Mouse (Mus musculus) embryonic facial prominence, embryonic 13.5 days (tissue): Measurements from ENCODE around the gene Ate1. TPM values are rescaled to one million over a fixed set of nuclear protein-coding genes. Genes with fewer than 3 reads are reported as not detected.
A peak's percentile ranks its signal among the peaks of the same experiment; 100 is the strongest.

Experiments
- ATAC-seq: fragments of 200-750 bp; cut with Nextera tagmentation; 2 replicates; pipeline ENCODE4 v1.8.0; 2017; ENCODE audit warnings: low read depth; ENCODE audit not compliant: insufficient number of reproducible peaks, insufficient read depth, low FRiP score, low TSS enrichment
- H3K27ac ChIP-seq: fragments of 300-500 bp; sonication (generic); 2 replicates; pipeline ENCODE4 v1.5.1; 2015; ENCODE audit warnings: moderate library complexity, mild to moderate bottlenecking, inconsistent platforms
- H3K27me3 ChIP-seq: fragments of 300-500 bp; sonication (generic); 2 replicates; pipeline ENCODE4 v1.6.1; 2015; ENCODE audit warnings: mild to moderate bottlenecking, inconsistent platforms
- H3K36me3 ChIP-seq: fragments of 300-500 bp; sonication (generic); 2 replicates; pipeline ENCODE4 v1.6.1; 2015; ENCODE audit warnings: mild to moderate bottlenecking, inconsistent platforms
- H3K4me1 ChIP-seq: fragments of 300-500 bp; sonication (generic); 2 replicates; pipeline ENCODE4 v1.6.1; 2015; ENCODE audit warnings: inconsistent platforms
- H3K4me2 ChIP-seq: fragments of 300-500 bp; sonication (generic); 2 replicates; pipeline ENCODE4 v1.6.1; 2015; ENCODE audit warnings: moderate library complexity, mild to moderate bottlenecking, inconsistent platforms
- H3K4me3 ChIP-seq: fragments of 300-500 bp; sonication (generic); 2 replicates; pipeline ENCODE4 v1.5.1; 2015; ENCODE audit warnings: mild to moderate bottlenecking, inconsistent platforms
- H3K9ac ChIP-seq: fragments of 300-500 bp; sonication (generic); 2 replicates; pipeline ENCODE4 v1.6.1; 2015; ENCODE audit warnings: mild to moderate bottlenecking, inconsistent platforms
- H3K9me3 ChIP-seq: fragments of 300-500 bp; sonication (generic); 2 replicates; pipeline ENCODE4 v1.6.1; 2016; ENCODE audit warnings: inconsistent platforms
- WGBS: fragments of 180-500 bp; shearing (Covaris S2); methylation state at CpG from one replicate; pipeline ENCODE4 v1.1.7; 2015; ENCODE audit warnings: mixed read lengths; 5-methylcytosine and 5-hydroxymethylcytosine counted together
- polyA plus RNA-seq: library from polyadenylated mRNA; unstranded; fragments of >200 nt; fragmentation: Nextera tagmentation; extraction: Ambion mirVana; gene quantifications from 2 replicates; pipeline ENCODE4 v1.2.1, GENCODE M21; 2015

Ate1 gene
- polyA plus RNA-seq, result 56.3 and 72.3 TPM in 2 replicates

- H3K36me3 ChIP-seq, result no peaks in the 10 kb centered on the region; the same call in 1 of the 2 replicates
- H3K9ac ChIP-seq, result peak within 1 kb of the TSS; percentile 95
- peak within 1 kb of the TSS; percentile 95 for H3K27ac ChIP-seq
- peaks cover 18% of the 10 kb centered on the region for H3K4me1 ChIP-seq
- H3K27me3 ChIP-seq, result no peaks in the 10 kb centered on the region
- peak within 1 kb of the TSS; percentile 90 for H3K4me3 ChIP-seq
- H3K4me2 ChIP-seq, result peak within 1 kb of the TSS; percentile 83
- WGBS, result 18% methylated on average over 20 of the region's 20 CpGs
- ATAC-seq, result no peak
- H3K9me3 ChIP-seq, result no peaks in the 10 kb centered on the region
Measured at GRCm38 (mm10) chr7:130520049-130520425, at the start of gene Ate1. Ate1 (minus strand) TSS chr7:130520369.

- no peak overlapping the region for H3K4me2 ChIP-seq
- H3K9me3 ChIP-seq, result no peaks in the 10 kb centered on the region
- WGBS, result 72% methylated on average over 9 of the region's 9 CpGs
- no peaks in the 10 kb centered on the region for H3K4me1 ChIP-seq
- H3K9ac ChIP-seq, result no peak overlapping the region
- no peaks in the 10 kb centered on the region for H3K36me3 ChIP-seq
- ATAC-seq, result no peak
- H3K27me3 ChIP-seq, result no peaks in the 10 kb centered on the region
- H3K4me3 ChIP-seq, result no peak overlapping the region
- no peak overlapping the region for H3K27ac ChIP-seq
Measured at GRCm38 (mm10) chr7:130568783-130569436, 48.7 kb upstream of the Ate1 start.

- H3K27me3 ChIP-seq, result no peaks in the 10 kb centered on the region
Measured at GRCm38 (mm10) chr7:130564596-130564995, 44.4 kb upstream of the Ate1 start.

GRCm38 (mm10) chr7:130563880-130564279, 43.7 kb upstream of the Ate1 start:
- Histone ChIP-seq H3K4me2 (no peak overlapping the region), H3K9ac (no peak overlapping the region), H3K9me3 (no peaks in the 10 kb centered on the region), H3K27ac (no peak overlapping the region), H3K4me1 (no peaks in the 10 kb centered on the region), H3K36me3 (no peaks in the 10 kb centered on the region), H3K27me3 (no peaks in the 10 kb centered on the region), H3K4me3 (no peak overlapping the region)
- WGBS, result 61% methylated on average over 4 of the region's 4 CpGs
- no peak for ATAC-seq

More at GRCm38 (mm10) chr7:130564596-130564995, 44.4 kb upstream of the Ate1 start:
- no peaks in the 10 kb centered on the region for H3K9me3 ChIP-seq
- no peak overlapping the region for H3K4me2 ChIP-seq
- no peaks in the 10 kb centered on the region for H3K4me1 ChIP-seq
- no peak for ATAC-seq
- H3K36me3 ChIP-seq, result no peaks in the 10 kb centered on the region
- WGBS, result 39% methylated on average over 3 of the region's 3 CpGs
- H3K4me3 ChIP-seq, result no peak overlapping the region
- no peak overlapping the region for H3K9ac ChIP-seq
- H3K27ac ChIP-seq, result no peak overlapping the region

GRCm38 (mm10) chr7:130563276-130563675, 43.1 kb upstream of the Ate1 start:
- WGBS, result 89% methylated on average over 4 of the region's 4 CpGs
- no peak overlapping the region for H3K27ac ChIP-seq
- no peak for ATAC-seq
- H3K4me2 ChIP-seq, result no peak overlapping the region
- H3K9me3 ChIP-seq, result no peaks in the 10 kb centered on the region
- no peak overlapping the region for H3K4me3 ChIP-seq
- no peaks in the 10 kb centered on the region for H3K36me3 ChIP-seq
- no peaks in the 10 kb centered on the region for H3K4me1 ChIP-seq
- no peaks in the 10 kb centered on the region for H3K27me3 ChIP-seq
- H3K9ac ChIP-seq, result no peak overlapping the region

- no peak overlapping the region for H3K27ac ChIP-seq
- no peak overlapping the region for H3K4me3 ChIP-seq
- WGBS, result 67% methylated on average over 1 of the region's 1 CpGs
- H3K4me1 ChIP-seq, result no peaks in the 10 kb centered on the region
- H3K9ac ChIP-seq, result no peak overlapping the region
- H3K9me3 ChIP-seq, result no peaks in the 10 kb centered on the region
- no peak overlapping the region for H3K4me2 ChIP-seq
- no peak for ATAC-seq
- no peaks in the 10 kb centered on the region for H3K27me3 ChIP-seq
- no peaks in the 10 kb centered on the region for H3K36me3 ChIP-seq
Measured at GRCm38 (mm10) chr7:130560933-130561332, 40.8 kb upstream of the Ate1 start.

- no peaks in the 10 kb centered on the region for H3K36me3 ChIP-seq
- no peak for ATAC-seq
- H3K4me3 ChIP-seq, result no peak overlapping the region
- no peak overlapping the region for H3K9ac ChIP-seq
- no peak overlapping the region for H3K27ac ChIP-seq
- H3K27me3 ChIP-seq, result no peaks in the 10 kb centered on the region
- no peaks in the 10 kb centered on the region for H3K9me3 ChIP-seq
- H3K4me1 ChIP-seq, result 0 out of 2 replicates have a peak, but pooled peaks cover 5% of the 10 kb centered on the region
- 77% methylated on average over 4 of the region's 4 CpGs for WGBS
- H3K4me2 ChIP-seq, result no peak overlapping the region
Measured at GRCm38 (mm10) chr7:130558592-130558991, 38.4 kb upstream of the Ate1 start.

- no peaks in the 10 kb centered on the region for H3K27me3 ChIP-seq
- no peaks in the 10 kb centered on the region for H3K9me3 ChIP-seq
- H3K36me3 ChIP-seq, result no peaks in the 10 kb centered on the region
- no peak overlapping the region for H3K4me2 ChIP-seq
- no peak for ATAC-seq
- WGBS, result 65% methylated on average over 5 of the region's 5 CpGs
- H3K4me3 ChIP-seq, result no peak overlapping the region
- no peak overlapping the region for H3K27ac ChIP-seq
- peaks cover 16% of the 10 kb centered on the region; the same call in 1 of the 2 replicates for H3K4me1 ChIP-seq
- H3K9ac ChIP-seq, result no peak overlapping the region
Measured at GRCm38 (mm10) chr7:130555597-130555996, 35.4 kb upstream of the Ate1 start.

- no peaks in the 10 kb centered on the region for H3K9me3 ChIP-seq
- WGBS, result 45% methylated on average over 4 of the region's 4 CpGs
- peaks cover 16% of the 10 kb centered on the region; the same call in 1 of the 2 replicates for H3K4me1 ChIP-seq
- no peak overlapping the region for H3K4me3 ChIP-seq
- peak overlapping the region; percentile 40; the same call in 1 of the 2 replicates for H3K27ac ChIP-seq
- ATAC-seq, result no peak
- H3K27me3 ChIP-seq, result no peaks in the 10 kb centered on the region
- H3K36me3 ChIP-seq, result no peaks in the 10 kb centered on the region
- H3K4me2 ChIP-seq, result no peak overlapping the region
- no peak overlapping the region for H3K9ac ChIP-seq
Measured at GRCm38 (mm10) chr7:130553321-130553720, 33.2 kb upstream of the Ate1 start.

- Histone ChIP-seq H3K9me3 (no peaks in the 10 kb centered on the region), H3K36me3 (no peaks in the 10 kb centered on the region), H3K27ac (peak overlapping the region; percentile 40; the same call in 1 of the 2 replicates), H3K4me3 (no peak overlapping the region), H3K4me2 (no peak overlapping the region), H3K27me3 (no peaks in the 10 kb centered on the region), H3K9ac (0 out of 2 replicates have a peak overlapping the region, but pooled peaks have one; percentile 3), H3K4me1 (peaks cover 16% of the 10 kb centered on the region; the same call in 1 of the 2 replicates)
- ATAC-seq, result no peak
- WGBS, result 53% methylated on average over 5 of the region's 5 CpGs
Measured at GRCm38 (mm10) chr7:130552780-130553179, 32.6 kb upstream of the Ate1 start.

GRCm38 (mm10) chr7:130547635-130548175, 27.5 kb upstream of the Ate1 start:
- 85% methylated on average over 12 of the region's 12 CpGs for WGBS
- ATAC-seq, result no peak
- no peak overlapping the region for H3K9ac ChIP-seq
- H3K27ac ChIP-seq, result no peak overlapping the region
- H3K9me3 ChIP-seq, result no peaks in the 10 kb centered on the region
- no peaks in the 10 kb centered on the region for H3K27me3 ChIP-seq
- peak overlapping the region; percentile 92 for H3K4me3 ChIP-seq
- H3K4me2 ChIP-seq, result peak overlapping the region; percentile 84; the same call in 1 of the 2 replicates
- H3K36me3 ChIP-seq, result peaks cover 28% of the 10 kb centered on the region
- peaks cover 22% of the 10 kb centered on the region for H3K4me1 ChIP-seq
